Mouse (Mus musculus) liver, adult 2 months (tissue): ENCODE measurements around the gene Gm10972. TPM values are rescaled to one million over a fixed set of nuclear protein-coding genes. Genes with fewer than 3 reads are reported as not detected.
"Not testable (repeated sequence)": the region's sequence is repeated elsewhere in the genome, so short reads cannot be mapped to it uniquely, and the experiment has no call there.

Source experiments
- DNase-seq: peaks from one replicate; pipeline ENCODE4 v3.0.0-alpha.2; 2011; ENCODE audit warnings: low read depth, low spot score; ENCODE audit errors: extremely low read depth
- H3K27ac ChIP-seq: fragments of 200-500 bp; replicated peaks from 2 replicates; pipeline ENCODE4 v1.5.1; 2012; ENCODE audit warnings: low read depth, mild to moderate bottlenecking, control low read depth, inconsistent platforms, low read length; ENCODE audit not compliant: insufficient read depth
- H3K27me3 ChIP-seq: fragments of 200-500 bp; 2 replicates; pipeline ENCODE4 v1.6.1; 2012; ENCODE audit warnings: mild to moderate bottlenecking, moderate library complexity, low read length, inconsistent platforms; ENCODE audit not compliant: control insufficient read depth, insufficient read depth
- H3K36me3 ChIP-seq: fragments of 200-500 bp; 2 replicates; pipeline ENCODE4 v1.6.1; 2012; ENCODE audit warnings: low read length, inconsistent platforms; ENCODE audit not compliant: control insufficient read depth, insufficient read depth
- H3K4me1 ChIP-seq: fragments of 200-500 bp; 2 replicates; pipeline ENCODE4 v1.6.1; 2011; ENCODE audit warnings: low read length; ENCODE audit not compliant: control insufficient read depth, insufficient read depth
- H3K4me3 ChIP-seq: fragments of 200-500 bp; 2 replicates; pipeline ENCODE4 v1.5.1; 2011; ENCODE audit warnings: low read depth, mild to moderate bottlenecking, control low read depth, low read length, moderate library complexity; ENCODE audit not compliant: insufficient read depth
- H3K79me2 ChIP-seq: fragments of 200-500 bp; 2 replicates; pipeline ENCODE4 v1.6.1; 2012; ENCODE audit warnings: inconsistent platforms, mild to moderate bottlenecking, low read length, moderate library complexity; ENCODE audit not compliant: control insufficient read depth, insufficient read depth
- H3K9ac ChIP-seq: fragments of 200-500 bp; 2 replicates; pipeline ENCODE4 v1.6.1; 2012; ENCODE audit warnings: low read depth, mild to moderate bottlenecking, control low read depth, inconsistent platforms, low read length
- CTCF ChIP-seq: fragments of 200-500 bp; IDR thresholded peaks from 2 replicates; pipeline ENCODE4 v1.5.1; 2011; ENCODE audit warnings: low read depth, low read length, control low read depth
- POLR2A ChIP-seq: fragments of 200-500 bp; IDR thresholded peaks from 2 replicates; pipeline ENCODE4 v1.6.1; 2011; ENCODE audit warnings: low read length, control low read depth; ENCODE audit not compliant: insufficient read depth; ENCODE audit errors: extremely low read depth
- WGBS: fragments of 180-500 bp; shearing (Covaris S2); methylation state at CpG from one replicate; pipeline ENCODE4 v1.1.7; 2018; 5-methylcytosine and 5-hydroxymethylcytosine counted together
- polyA plus RNA-seq: library from polyadenylated mRNA; depleted of rRNA; stranded (reverse); fragments of >200 nt; gene quantifications from 2 replicates; pipeline ENCODE4 v1.2.3, GENCODE M21; 2012; rRNA removed
- total RNA-seq: library from RNA; depleted of rRNA; stranded (reverse); fragments of >200 nt; gene quantifications from 2 replicates; pipeline ENCODE4 v1.2.3, GENCODE M21; 2014; rRNA removed

The Gm10972 gene
- total and polyA plus RNA-seq, 2 experiments, result not detected

GRCm38 (mm10) chr3:94690616-94691247 lies 47.8 kb downstream of the Gm10972 start:
- H3K79me2 ChIP-seq, result no peaks in the 10 kb centered on the region
- H3K4me1 ChIP-seq, result peaks cover 30% of the 10 kb centered on the region
- no peak for TF ChIP-seq POLR2A
- no peak for TF ChIP-seq CTCF
- H3K9ac ChIP-seq, result peak overlapping the region; percentile 53; the same call in 1 of the 2 replicates
- H3K27me3 ChIP-seq, result no peaks in the 10 kb centered on the region
- H3K36me3 ChIP-seq, result no peaks in the 10 kb centered on the region
- peak; percentile 97 for DNase-seq
- H3K27ac ChIP-seq, result peak overlapping the region; percentile 96
- no peak overlapping the region for H3K4me3 ChIP-seq

GRCm38 (mm10) chr3:94691694-94692093 lies 48.8 kb downstream of the Gm10972 start:
- Histone ChIP-seq H3K4me1 (peaks cover 30% of the 10 kb centered on the region), H3K27ac (peak overlapping the region; percentile 70)
- H3K36me3 ChIP-seq, H3K9ac ChIP-seq, H3K4me3 ChIP-seq, H3K27me3 ChIP-seq, DNase-seq, H3K79me2 ChIP-seq: not testable (repeated sequence)
- WGBS, result 91% methylated on average over 4 of the region's 4 CpGs

Other genes starting within 250 kb of the Gm10972 start
- gene Lingo4, start 244.6 kb upstream of the Gm10972 start, total RNA-seq, result 0.20 and 0.37 TPM in 2 replicates
- gene Lingo4, start 244.6 kb upstream of the Gm10972 start, polyA plus RNA-seq, result 0.12 and 0.16 TPM in 2 replicates
- gene Tdrkh, start 229.8 kb upstream of the Gm10972 start, total RNA-seq, result 1.5 and 1.8 TPM in 2 replicates
- gene Tdrkh, start 229.8 kb upstream of the Gm10972 start, polyA plus RNA-seq, result 0.22 and 0.66 TPM in 2 replicates
- 44.6 and 45.9 TPM in 2 replicates for gene Mrpl9, start 199.8 kb upstream of the Gm10972 start, total RNA-seq
- gene Mrpl9, start 199.8 kb upstream of the Gm10972 start, polyA plus RNA-seq, result 31.1 and 31.8 TPM in 2 replicates
- gene Oaz3, start 199.2 kb upstream of the Gm10972 start, total RNA-seq, result 0.37 TPM in 1 of 2 replicates, not detected in the other
- gene Oaz3, start 199.2 kb upstream of the Gm10972 start, polyA plus RNA-seq, result 0.15 and 0.43 TPM in 2 replicates
- not detected in 2 replicates for gene Celf3, start 164.8 kb upstream of the Gm10972 start, total RNA-seq
- gene Celf3, start 164.8 kb upstream of the Gm10972 start, polyA plus RNA-seq, result 0.05 TPM in 1 of 2 replicates, not detected in the other
- gene Riiad1, start 162.8 kb upstream of the Gm10972 start, total RNA-seq, result not detected in 2 replicates
- not detected in 2 replicates for gene Riiad1, start 162.8 kb upstream of the Gm10972 start, polyA plus RNA-seq
- 9.6 and 13.6 TPM in 2 replicates for gene Snx27, start 60.4 kb upstream of the Gm10972 start, total RNA-seq
- 4.7 TPM in 2 replicates for gene Snx27, start 60.4 kb upstream of the Gm10972 start, polyA plus RNA-seq
- gene Tuft1, start 15.8 kb downstream of the Gm10972 start, total RNA-seq, result 2.1 and 2.6 TPM in 2 replicates
- 2.6 and 7.3 TPM in 2 replicates for gene Tuft1, start 15.8 kb downstream of the Gm10972 start, polyA plus RNA-seq
- gene Selenbp2, start 50.4 kb downstream of the Gm10972 start, total RNA-seq, result 57.4 and 86.2 TPM in 2 replicates
- gene Selenbp2, start 50.4 kb downstream of the Gm10972 start, polyA plus RNA-seq, result 24.5 and 148 TPM in 2 replicates
- 7.6 and 9.2 TPM in 2 replicates for gene Cgn, start 143.4 kb downstream of the Gm10972 start, total RNA-seq
- 7.3 and 7.4 TPM in 2 replicates for gene Cgn, start 143.4 kb downstream of the Gm10972 start, polyA plus RNA-seq
- 6.3 and 6.8 TPM in 2 replicates for gene Pogz, start 194.5 kb downstream of the Gm10972 start, total RNA-seq
- gene Pogz, start 194.5 kb downstream of the Gm10972 start, polyA plus RNA-seq, result 6.4 and 9.9 TPM in 2 replicates
- gene Psmb4, start 243.8 kb downstream of the Gm10972 start, total RNA-seq, result 246 and 264 TPM in 2 replicates
- gene Psmb4, start 243.8 kb downstream of the Gm10972 start, polyA plus RNA-seq, result 266 and 271 TPM in 2 replicates